Mouse (Mus musculus): ENCODE measurements at regions not wholly inside any gene's neighbourhood (a gene's known extent, or its start where the extent isn't known, plus 50 kb on each side); places are given as distances from the start of the nearest gene placed in this dataset.

GRCm38 (mm10) chr15:63553597-63553996, 291.4 kb downstream of the Gsdmc2 start:
- DNase-seq (ENCODE audit: low spot score), result no peak

GRCm38 (mm10) chr15:63532337-63533055, 312.5 kb downstream of the Gsdmc2 start:
- DNase-seq (ENCODE audit: low spot score), result no peak

GRCm38 (mm10) chr15:63527318-63527717, 317.7 kb downstream of the Gsdmc2 start:
- no peak for DNase-seq (ENCODE audit: low spot score)

- no peak for DNase-seq (ENCODE audit: low spot score)
Measured at GRCm38 (mm10) chr15:63526820-63527219, 318.2 kb downstream of the Gsdmc2 start.

- DNase-seq (ENCODE audit: low spot score), result no peak
Measured at GRCm38 (mm10) chr15:63517301-63517700, 327.7 kb downstream of the Gsdmc2 start.

- no peak for DNase-seq (ENCODE audit: low spot score)
Measured at GRCm38 (mm10) chr15:63500453-63500852, 344.5 kb downstream of the Gsdmc2 start.

GRCm38 (mm10) chr15:63498483-63498882, 346.5 kb downstream of the Gsdmc2 start:
- DNase-seq (ENCODE audit: low spot score), result no peak

- no peak for DNase-seq (ENCODE audit: low spot score)
Measured at GRCm38 (mm10) chr15:63497207-63497606, 347.8 kb downstream of the Gsdmc2 start.

- DNase-seq (ENCODE audit: low spot score), result no peak
Measured at GRCm38 (mm10) chr15:63484910-63485309, 360.1 kb downstream of the Gsdmc2 start.

- DNase-seq (ENCODE audit: low spot score), result no peak
Measured at GRCm38 (mm10) chr15:63484217-63484887, 360.6 kb downstream of the Gsdmc2 start.

- DNase-seq (ENCODE audit: low spot score), result no peak
Measured at GRCm38 (mm10) chr15:63479270-63479805, 365.6 kb downstream of the Gsdmc2 start.

- no peak for DNase-seq (ENCODE audit: low spot score)
Measured at GRCm38 (mm10) chr15:63466916-63467315, 378.1 kb downstream of the Gsdmc2 start.

GRCm38 (mm10) chr15:63452529-63452928, 392.4 kb downstream of the Gsdmc2 start:
- DNase-seq (ENCODE audit: low spot score), result no peak

- DNase-seq (ENCODE audit: low spot score), result no peak
Measured at GRCm38 (mm10) chr15:63446288-63446687, 398.7 kb downstream of the Gsdmc2 start.

- no peak for DNase-seq (ENCODE audit: low spot score)
Measured at GRCm38 (mm10) chr15:63445016-63445415, 400.0 kb downstream of the Gsdmc2 start.

- no peak for DNase-seq (ENCODE audit: low spot score)
Measured at GRCm38 (mm10) chr15:63442146-63442780, 402.7 kb downstream of the Gsdmc2 start.

- DNase-seq (ENCODE audit: low spot score), result no peak
Measured at GRCm38 (mm10) chr15:63412649-63413048, 432.3 kb downstream of the Gsdmc2 start.

- no peak for DNase-seq (ENCODE audit: low spot score)
Measured at GRCm38 (mm10) chr15:63411771-63412118, 433.2 kb downstream of the Gsdmc2 start.

GRCm38 (mm10) chr15:63410994-63411770, 433.8 kb downstream of the Gsdmc2 start:
- no peak for DNase-seq (ENCODE audit: low spot score)

GRCm38 (mm10) chr15:63400445-63400844, 444.5 kb downstream of the Gsdmc2 start:
- DNase-seq (ENCODE audit: low spot score), result no peak

- DNase-seq (ENCODE audit: low spot score), result no peak
Measured at GRCm38 (mm10) chr15:63400011-63400410, 445.0 kb downstream of the Gsdmc2 start.

GRCm38 (mm10) chr15:63397485-63397884, 447.5 kb downstream of the Gsdmc2 start:
- no peak for DNase-seq (ENCODE audit: low spot score)
